Mouse (Mus musculus): ENCODE results near the gene Catip. TPM values are rescaled to one million over a fixed set of nuclear protein-coding genes. Genes with fewer than 3 reads are reported as not detected.
A peak's percentile ranks its signal among the peaks of the same experiment; 100 is the strongest.

Gene Catip
- polyA plus RNA-seq, 1 experiment from 2014 or later, result 2.8 TPM

GRCm38 (mm10) chr1:74401015-74401702 is 39.3 kb downstream of the Catip start:
- no peaks in the 10 kb centered on the region for H3K9me3 ChIP-seq (replicated peaks)
- no peaks in the 10 kb centered on the region for H3K36me3 ChIP-seq
- no peak overlapping the region for H3K9ac ChIP-seq
- H3K4me3 ChIP-seq (replicated peaks), result no peak overlapping the region
- H3K4me2 ChIP-seq (replicated peaks), result no peak overlapping the region
- no peak for ATAC-seq (ENCODE audit: insufficient number of reproducible peaks, low FRiP score, low TSS enrichment, low read depth)
- no peaks in the 10 kb centered on the region for H3K27me3 ChIP-seq
- WGBS, result 50% methylated on average over 16 of the region's 16 CpGs
- no peak overlapping the region for H3K27ac ChIP-seq (replicated peaks)
- peaks cover 5% of the 10 kb centered on the region; the same call in 1 of the 2 replicates for H3K4me1 ChIP-seq

GRCm38 (mm10) chr1:74404206-74404605 is 42.3 kb downstream of the Catip start:
- WGBS, result 86% methylated on average over 4 of the region's 4 CpGs
- H3K9me3 ChIP-seq (replicated peaks), result no peaks in the 10 kb centered on the region
- no peak for ATAC-seq (ENCODE audit: insufficient number of reproducible peaks, low FRiP score, low TSS enrichment, low read depth)
- H3K27me3 ChIP-seq, result no peaks in the 10 kb centered on the region
- no peak overlapping the region for H3K27ac ChIP-seq (replicated peaks)
- no peaks in the 10 kb centered on the region for H3K36me3 ChIP-seq
- H3K9ac ChIP-seq, result no peak overlapping the region
- H3K4me1 ChIP-seq, result no peaks in the 10 kb centered on the region; the same call in 1 of the 2 replicates
- no peak overlapping the region for H3K4me2 ChIP-seq (replicated peaks)
- no peak overlapping the region for H3K4me3 ChIP-seq (replicated peaks)

DNA sequence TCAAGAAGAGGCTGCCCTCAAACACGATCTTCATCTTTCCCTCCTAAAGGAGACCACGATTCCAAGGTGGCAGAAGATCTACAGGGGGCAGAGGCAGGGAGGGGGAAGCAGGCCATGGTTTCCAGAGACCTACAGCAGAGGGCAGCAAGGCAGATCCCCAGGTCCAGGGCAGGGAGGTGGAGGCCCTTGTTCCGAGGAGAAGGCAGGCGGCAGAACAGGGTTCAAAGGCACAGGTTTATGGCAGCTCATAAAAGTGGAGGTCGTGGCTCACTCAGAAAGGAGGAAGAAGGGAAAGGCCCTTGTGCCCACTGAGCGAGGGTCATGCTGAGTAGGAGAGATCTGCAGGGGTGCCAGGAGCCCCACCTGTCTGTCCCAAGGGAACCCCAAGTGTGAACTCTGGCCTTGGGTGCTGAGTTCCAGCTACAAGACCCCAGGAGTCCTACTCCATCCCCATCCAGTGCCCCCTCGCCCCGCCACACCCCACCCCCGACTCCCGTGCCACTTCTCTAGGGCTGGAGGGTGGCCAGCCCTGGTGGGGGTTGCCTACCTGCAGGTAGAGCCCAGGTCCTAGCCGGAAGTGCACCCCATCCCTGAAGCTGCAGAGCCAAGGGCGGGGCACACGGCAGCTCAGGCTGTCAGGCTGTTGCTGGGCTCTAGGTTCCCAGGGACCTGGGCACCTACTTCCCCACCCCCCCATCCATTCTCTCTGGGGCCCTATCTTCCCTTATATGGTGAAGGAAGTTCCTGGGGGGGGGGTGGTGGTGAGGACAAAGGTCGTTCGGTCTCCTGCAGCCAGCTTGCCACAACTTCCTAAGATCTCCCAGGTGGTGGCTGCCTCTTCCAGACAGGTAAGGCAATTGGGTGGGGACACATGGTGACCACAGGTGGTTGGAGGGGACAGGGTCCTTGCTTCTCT is 46.9 kb downstream of the Catip start, which contains the start of gene Vil1:
Gene Vil1, plus strand, starts transcription at position 788 of the 916 bp plus-strand sequence.
- H3K4me2 ChIP-seq (replicated peaks), result no peak within 1 kb of the TSS
- H3K9ac ChIP-seq, result no peak within 1 kb of the TSS
- ATAC-seq (ENCODE audit: insufficient number of reproducible peaks, low FRiP score, low TSS enrichment, low read depth), result no peak
- H3K9me3 ChIP-seq (replicated peaks), result no peaks in the 10 kb centered on the region
- 55% methylated on average over 15 of the region's 15 CpGs for WGBS
- no peaks in the 10 kb centered on the region for H3K36me3 ChIP-seq
- H3K27ac ChIP-seq (replicated peaks), result no peak within 1 kb of the TSS
- no peaks in the 10 kb centered on the region for H3K27me3 ChIP-seq
- H3K4me1 ChIP-seq, result no peaks in the 10 kb centered on the region; the same call in 1 of the 2 replicates
- no peak within 1 kb of the TSS for H3K4me3 ChIP-seq (replicated peaks)

- 44% methylated on average over 2 of the region's 2 CpGs for WGBS
- Histone ChIP-seq H3K4me1 (no peaks in the 10 kb centered on the region; the same call in 1 of the 2 replicates), H3K4me2 (replicated peaks) (no peak overlapping the region), H3K27ac (replicated peaks) (no peak overlapping the region), H3K9me3 (replicated peaks) (no peaks in the 10 kb centered on the region), H3K9ac (no peak overlapping the region), H3K27me3 (no peaks in the 10 kb centered on the region), H3K4me3 (replicated peaks) (no peak overlapping the region), H3K36me3 (no peaks in the 10 kb centered on the region)
- ATAC-seq (ENCODE audit: insufficient number of reproducible peaks, low FRiP score, low TSS enrichment, low read depth), result no peak
Observed at GRCm38 (mm10) chr1:74411753-74412325, 49.9 kb downstream of the Catip start.

GRCm38 (mm10) chr1:74412711-74413110 is 50.8 kb downstream of the Catip start:
- 75% methylated on average over 8 of the region's 8 CpGs for WGBS
- H3K36me3 ChIP-seq, result no peaks in the 10 kb centered on the region
- no peak overlapping the region for H3K4me3 ChIP-seq (replicated peaks)
- H3K27me3 ChIP-seq, result no peaks in the 10 kb centered on the region
- no peak overlapping the region for H3K27ac ChIP-seq (replicated peaks)
- H3K9ac ChIP-seq, result no peak overlapping the region
- no peak for ATAC-seq (ENCODE audit: insufficient number of reproducible peaks, low FRiP score, low TSS enrichment, low read depth)
- no peaks in the 10 kb centered on the region; the same call in 1 of the 2 replicates for H3K4me1 ChIP-seq
- no peak overlapping the region for H3K4me2 ChIP-seq (replicated peaks)
- no peaks in the 10 kb centered on the region for H3K9me3 ChIP-seq (replicated peaks)

DNA sequence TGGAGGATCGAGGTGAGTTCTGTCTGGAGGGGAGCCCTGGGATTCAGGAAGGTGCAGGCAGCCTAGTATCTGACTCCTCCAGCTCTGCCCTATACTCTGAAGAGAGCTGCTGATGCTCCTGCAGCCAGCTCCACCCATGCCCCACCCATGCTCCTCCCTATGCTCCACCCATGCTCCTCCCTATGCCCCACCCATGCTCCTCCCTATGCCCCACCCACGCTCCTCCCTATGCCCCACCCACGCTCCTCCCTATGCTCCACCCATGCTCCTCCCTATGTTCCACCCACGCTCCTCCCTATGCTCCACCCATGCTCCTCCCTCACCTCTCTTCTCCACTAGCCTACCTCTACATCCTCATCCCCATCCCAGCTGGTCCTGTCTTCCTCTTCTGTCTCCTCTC is 53.2 kb downstream of the Catip start:
- H3K9me3 ChIP-seq (replicated peaks), result no peaks in the 10 kb centered on the region
- peak; percentile 41; the same call in 1 of the 2 replicates for ATAC-seq (ENCODE audit: insufficient number of reproducible peaks, low FRiP score, low TSS enrichment, low read depth)
- H3K27me3 ChIP-seq, result no peaks in the 10 kb centered on the region
- H3K4me2 ChIP-seq (replicated peaks), result no peak overlapping the region
- H3K4me1 ChIP-seq, result no peaks in the 10 kb centered on the region
- no peaks in the 10 kb centered on the region for H3K36me3 ChIP-seq
- H3K9ac ChIP-seq, result no peak overlapping the region
- WGBS, result 50% methylated on average over 4 of the region's 4 CpGs
- no peak overlapping the region for H3K4me3 ChIP-seq (replicated peaks)
- H3K27ac ChIP-seq (replicated peaks), result no peak overlapping the region

MicroRNA genes within 50 kb of the gene (microRNA counts, 519-probe panel; counts per million panel counts)
- microRNA mmu-miR-26b, result 3,212 counts per million, percentile 77 among the panel's probes with 10 or more counts

Small RNA genes within 50 kb of the gene (microRNA-seq; reads per million reads assigned to microRNA genes)
- gene Mir26b (ENCODE audit: borderline number of aligned reads), result 31,011 reads per million, percentile 98 among the genes with 10 or more reads in this experiment

Other genes starting within 250 kb of the Catip start
- 49.3 and 53.7 TPM in 2 replicates for gene Tns1, start 237.7 kb upstream of the Catip start, polyA plus RNA-seq (2015; fragmentation: Nextera tagmentation; extraction: Ambion mirVana)
- 0.72 and 0.85 TPM in 2 replicates for gene Rufy4, start 236.6 kb upstream of the Catip start, polyA plus RNA-seq (2015; fragmentation: Nextera tagmentation; extraction: Ambion mirVana)
- gene Cxcr2, start 208.1 kb upstream of the Catip start, polyA plus RNA-seq (2015; fragmentation: Nextera tagmentation; extraction: Ambion mirVana), result 0.37 TPM in 2 replicates
- gene Cxcr1, start 167.5 kb upstream of the Catip start, polyA plus RNA-seq (2015; fragmentation: Nextera tagmentation; extraction: Ambion mirVana), result not detected in 2 replicates
- gene Arpc2, start 126.0 kb upstream of the Catip start, polyA plus RNA-seq (2015; fragmentation: Nextera tagmentation; extraction: Ambion mirVana), result 401 and 415 TPM in 2 replicates
- gene Gpbar1, start 83.6 kb upstream of the Catip start, polyA plus RNA-seq (2015; fragmentation: Nextera tagmentation; extraction: Ambion mirVana), result not detected in 2 replicates
- 247 and 256 TPM in 2 replicates for gene Aamp, start 77.4 kb upstream of the Catip start, polyA plus RNA-seq (2015; fragmentation: Nextera tagmentation; extraction: Ambion mirVana)
- 120 and 130 TPM in 2 replicates for gene Pnkd, start 77.2 kb upstream of the Catip start, polyA plus RNA-seq (2015; fragmentation: Nextera tagmentation; extraction: Ambion mirVana)
- gene Tmbim1, start 56.5 kb upstream of the Catip start, polyA plus RNA-seq (2015; fragmentation: Nextera tagmentation; extraction: Ambion mirVana), result 56.6 and 63.9 TPM in 2 replicates
- gene Slc11a1, start 13.1 kb downstream of the Catip start, polyA plus RNA-seq (2015; fragmentation: Nextera tagmentation; extraction: Ambion mirVana), result 3.7 and 4.7 TPM in 2 replicates
- gene Ctdsp1, start 29.4 kb downstream of the Catip start, polyA plus RNA-seq (2015; fragmentation: Nextera tagmentation; extraction: Ambion mirVana), result 86.6 and 89.3 TPM in 2 replicates
- gene Vil1, start 47.3 kb downstream of the Catip start, polyA plus RNA-seq (2015; fragmentation: Nextera tagmentation; extraction: Ambion mirVana), result 0.08 and 0.16 TPM in 2 replicates
- 55.7 and 59.7 TPM in 2 replicates for gene Cnot9, start 143.9 kb downstream of the Catip start, polyA plus RNA-seq (2015; fragmentation: Nextera tagmentation; extraction: Ambion mirVana)
- 0.80 and 1.6 TPM in 2 replicates for gene Plcd4, start 180.8 kb downstream of the Catip start, polyA plus RNA-seq (2015; fragmentation: Nextera tagmentation; extraction: Ambion mirVana)
- 26.1 and 28.8 TPM in 2 replicates for gene Usp37, start 182.2 kb downstream of the Catip start, polyA plus RNA-seq (2015; fragmentation: Nextera tagmentation; extraction: Ambion mirVana)
- gene Zfp142, start 226.1 kb downstream of the Catip start, polyA plus RNA-seq (2015; fragmentation: Nextera tagmentation; extraction: Ambion mirVana), result 7.2 and 7.7 TPM in 2 replicates
- 15.2 and 16.1 TPM in 2 replicates for gene Bcs1l, start 226.2 kb downstream of the Catip start, polyA plus RNA-seq (2015; fragmentation: Nextera tagmentation; extraction: Ambion mirVana)
- gene Rnf25, start 239.3 kb downstream of the Catip start, polyA plus RNA-seq (2015; fragmentation: Nextera tagmentation; extraction: Ambion mirVana), result 39.7 and 40.5 TPM in 2 replicates
- 9.8 and 14.7 TPM in 2 replicates for gene Stk36, start 239.3 kb downstream of the Catip start, polyA plus RNA-seq (2015; fragmentation: Nextera tagmentation; extraction: Ambion mirVana)

Measured in embryonic facial prominence, embryonic 15.5 days (tissue).